Mouse (Mus musculus) midbrain, postnatal 0 days (tissue): ENCODE measurements at regions not wholly inside any gene's neighbourhood (a gene's known extent, or its start where the extent isn't known, plus 50 kb on each side); places are given as distances from the start of the nearest gene placed in this dataset.
A peak's percentile ranks its signal among the peaks of the same experiment; 100 is the strongest.

Source experiments
- ATAC-seq: fragments of 200-750 bp; cut with Nextera tagmentation; 2 replicates; pipeline ENCODE4 v1.8.0; 2017; ENCODE audit warnings: moderate number of reproducible peaks, mild to moderate bottlenecking, moderate TSS enrichment, moderate library complexity; ENCODE audit not compliant: low FRiP score
- DNase-seq: peaks from one replicate; pipeline ENCODE4 v3.0.0-alpha.2; 2015; ENCODE audit warnings: low spot score
- H3K27ac ChIP-seq: fragments of 300-500 bp; sonication (generic); 2 replicates; pipeline ENCODE4 v1.5.1; 2014; ENCODE audit warnings: low read depth, mild to moderate bottlenecking, low read length, mixed read lengths
- H3K27me3 ChIP-seq: fragments of 300-500 bp; sonication (generic); 2 replicates; pipeline ENCODE4 v1.6.1; 2014; ENCODE audit warnings: low read length, control low read depth, mixed read lengths; ENCODE audit not compliant: insufficient read depth
- H3K36me3 ChIP-seq: fragments of 300-500 bp; sonication (generic); 2 replicates; pipeline ENCODE4 v1.6.1; 2014; ENCODE audit warnings: low read length, control low read depth, mixed read lengths; ENCODE audit not compliant: insufficient read depth
- H3K4me1 ChIP-seq: fragments of 300-500 bp; sonication (generic); 2 replicates; pipeline ENCODE4 v1.6.1; 2014; ENCODE audit warnings: mild to moderate bottlenecking, control low read depth, antibody characterized with exemption, low read length, mixed read lengths; ENCODE audit not compliant: insufficient read depth
- H3K4me2 ChIP-seq: fragments of 300-500 bp; sonication (generic); 2 replicates; pipeline ENCODE4 v1.6.1; 2014; ENCODE audit warnings: low read depth, mild to moderate bottlenecking, low read length, mixed read lengths; ENCODE audit not compliant: poor library complexity, severe bottlenecking
- H3K4me3 ChIP-seq: fragments of 300-500 bp; sonication (generic); 2 replicates; pipeline ENCODE4 v1.5.1; 2014; ENCODE audit warnings: low read depth, mild to moderate bottlenecking, low read length, moderate library complexity
- H3K9ac ChIP-seq: fragments of 300-500 bp; sonication (generic); replicated peaks from 2 replicates; pipeline ENCODE4 v1.6.1; 2014; ENCODE audit warnings: mild to moderate bottlenecking, low read length, moderate library complexity, mixed read lengths; ENCODE audit not compliant: poor library complexity, severe bottlenecking
- H3K9me3 ChIP-seq: fragments of 300-500 bp; sonication (generic); 2 replicates; pipeline ENCODE4 v1.6.1; 2016; ENCODE audit warnings: low read length, control low read depth
- CTCF ChIP-seq: IDR thresholded peaks from 2 replicates; pipeline ENCODE4 v1.5.1; 2016; ENCODE audit warnings: antibody characterized with exemption, mild to moderate bottlenecking
- WGBS: fragments of 180-500 bp; shearing (Covaris S2); extraction: QIAGEN DNeasy Blood & Tissue Kit; methylation state at CpG from one replicate; pipeline ENCODE4 v1.1.7; 2014; 5-methylcytosine and 5-hydroxymethylcytosine counted together

- WGBS: 85% methylated on average over 1 of the region's 1 CpGs
- no peak for TF ChIP-seq CTCF
- no peak for ATAC-seq
- Histone ChIP-seq H3K27ac (no peak overlapping the region), H3K4me1 (no peaks in the 10 kb centered on the region), H3K9me3 (no peaks in the 10 kb centered on the region), H3K27me3 (no peaks in the 10 kb centered on the region), H3K9ac (no peak overlapping the region), H3K36me3 (no peaks in the 10 kb centered on the region), H3K4me3 (no peak overlapping the region), H3K4me2 (no peak overlapping the region)
- no peak for DNase-seq
Measured at GRCm38 (mm10) chr9:85401736-85402135, 74.6 kb upstream of the Tent5a start.

GRCm38 (mm10) chr9:85400600-85401313 lies 73.6 kb upstream of the Tent5a start:
- Histone ChIP-seq H3K27me3 (no peaks in the 10 kb centered on the region), H3K36me3 (no peaks in the 10 kb centered on the region), H3K9me3 (no peaks in the 10 kb centered on the region), H3K4me3 (no peak overlapping the region), H3K4me1 (no peaks in the 10 kb centered on the region), H3K9ac (no peak overlapping the region), H3K4me2 (no peak overlapping the region), H3K27ac (no peak overlapping the region)
- DNase-seq: peak; percentile 81
- ATAC-seq: no peak
- 49% methylated on average over 12 of the region's 12 CpGs for WGBS
- TF ChIP-seq CTCF: no peak

GRCm38 (mm10) chr9:85394975-85395374 lies 67.8 kb upstream of the Tent5a start:
- Histone ChIP-seq H3K4me3 (no peak overlapping the region), H3K9me3 (no peaks in the 10 kb centered on the region), H3K27ac (no peak overlapping the region), H3K4me1 (no peaks in the 10 kb centered on the region), H3K9ac (no peak overlapping the region), H3K27me3 (no peaks in the 10 kb centered on the region), H3K36me3 (no peaks in the 10 kb centered on the region), H3K4me2 (no peak overlapping the region)
- 79% methylated on average over 6 of the region's 6 CpGs for WGBS
- no peak for TF ChIP-seq CTCF
- DNase-seq (no peak), ATAC-seq (no peak)

DNA sequence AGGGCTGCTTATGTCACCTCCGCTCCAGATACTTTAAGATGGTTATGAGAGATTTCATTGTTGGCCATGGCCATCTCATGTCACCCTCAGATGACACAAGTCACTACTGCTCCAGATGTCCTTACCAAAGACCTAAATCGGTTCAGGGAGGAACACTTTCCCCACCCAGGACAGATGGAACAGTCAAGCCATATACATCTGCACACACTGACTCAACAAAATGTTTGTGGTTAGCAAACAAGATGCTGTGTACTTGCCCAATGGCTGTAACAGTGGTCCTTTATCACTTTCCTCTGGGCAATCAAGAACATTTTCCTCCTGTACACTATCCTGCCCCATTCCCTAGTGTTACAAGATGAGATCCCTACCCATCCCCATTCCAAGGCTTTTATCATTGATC lies 64.1 kb upstream of the Tent5a start:
- Histone ChIP-seq H3K4me1 (no peaks in the 10 kb centered on the region), H3K4me3 (no peak overlapping the region), H3K36me3 (no peaks in the 10 kb centered on the region), H3K4me2 (no peak overlapping the region), H3K27me3 (no peaks in the 10 kb centered on the region), H3K9ac (no peak overlapping the region), H3K27ac (no peak overlapping the region), H3K9me3 (no peaks in the 10 kb centered on the region)
- 96% methylated on average over 2 of the region's 2 CpGs for WGBS
- TF ChIP-seq CTCF: no peak
- no peak for DNase-seq
- no peak for ATAC-seq

- Histone ChIP-seq H3K4me1 (no peaks in the 10 kb centered on the region), H3K27me3 (no peaks in the 10 kb centered on the region), H3K4me3 (no peak overlapping the region), H3K9me3 (no peaks in the 10 kb centered on the region), H3K27ac (no peak overlapping the region), H3K9ac (no peak overlapping the region), H3K4me2 (no peak overlapping the region), H3K36me3 (no peaks in the 10 kb centered on the region)
- ATAC-seq (no peak), DNase-seq (no peak)
- 86% methylated on average over 7 of the region's 7 CpGs for WGBS
- TF ChIP-seq CTCF: no peak
Measured at GRCm38 (mm10) chr9:85388775-85389393, 61.7 kb upstream of the Tent5a start.

DNA sequence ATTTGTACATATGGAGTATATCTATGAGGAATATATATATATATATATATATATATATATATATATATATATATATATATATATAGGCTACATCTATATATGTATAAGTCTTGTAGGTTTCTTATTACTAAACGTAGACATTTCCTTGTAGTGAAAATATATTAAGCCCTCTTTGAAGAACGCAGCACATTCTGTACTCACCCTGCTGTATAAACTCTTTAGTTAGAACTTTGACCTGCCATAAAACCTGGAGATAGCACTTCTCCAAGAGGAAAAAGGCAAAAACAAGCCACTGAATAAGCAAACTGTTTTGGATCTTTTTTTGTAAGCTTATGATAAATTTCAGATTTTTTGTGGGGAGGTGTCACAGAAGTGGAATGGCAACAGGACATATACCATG lies 55.3 kb upstream of the Tent5a start:
- TF ChIP-seq CTCF: no peak
- DNase-seq (no peak), ATAC-seq (no peak)
- 92% methylated on average over 2 of the region's 2 CpGs for WGBS
- Histone ChIP-seq H3K27ac (no peak overlapping the region), H3K9me3 (no peaks in the 10 kb centered on the region), H3K36me3 (no peaks in the 10 kb centered on the region), H3K4me3 (no peak overlapping the region), H3K27me3 (no peaks in the 10 kb centered on the region), H3K4me2 (no peak overlapping the region), H3K4me1 (no peaks in the 10 kb centered on the region), H3K9ac (no peak overlapping the region)
